Mouse (Mus musculus) testis, adult 2 months (tissue): Measurements from ENCODE around the gene Dnajb2.

ENCODE experiments used
- CTCF ChIP-seq: fragments of 200-500 bp; IDR thresholded peaks from 2 replicates; pipeline ENCODE4 v1.5.1; 2012; ENCODE audit warnings: low read depth, mild to moderate bottlenecking, inconsistent platforms, low read length, moderate library complexity; ENCODE audit not compliant: control insufficient read depth, insufficient read depth, insufficient replicate concordance
- POLR2A ChIP-seq: fragments of 200-500 bp; IDR thresholded peaks from 2 replicates; pipeline ENCODE4 v1.6.1; 2012; ENCODE audit warnings: low read depth, mild to moderate bottlenecking, inconsistent platforms, low read length, moderate library complexity; ENCODE audit not compliant: control insufficient read depth

DNA sequence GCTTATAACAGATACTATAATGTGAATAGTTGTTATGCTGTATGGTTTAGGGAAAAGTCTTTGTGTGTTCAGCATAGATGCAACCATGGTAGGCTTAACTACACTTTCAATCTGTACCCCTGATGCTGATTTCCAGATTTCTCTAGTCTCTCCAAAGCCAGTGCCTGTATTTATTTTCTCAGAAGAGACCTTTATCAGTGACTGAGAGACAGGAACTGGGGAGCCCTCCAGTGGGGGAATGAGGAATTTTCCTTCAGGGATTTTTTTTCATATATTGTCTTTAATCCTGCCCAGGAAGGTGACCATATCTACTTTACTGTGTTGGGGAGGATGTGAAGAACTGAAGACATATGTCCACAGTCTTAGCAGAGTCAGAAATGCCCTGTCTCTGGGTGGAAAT, 54.4 kb downstream of the Dnajb2 start:
- TF ChIP-seq CTCF (no peak), POLR2A (no peak)
